Comparison of ENCODE assay signal across 23 mouse cellular contexts in genomic region chr15:99445567-99445966, GRCm38 (mm10). TPM values are rescaled to one million over a fixed set of nuclear protein-coding genes. Genes with fewer than 3 reads are reported as not detected.
DNase-seq lines count a peak whose midpoint lies in the region; ATAC-seq and TF ChIP-seq lines count a peak whose summit lies in the region.
"Had no signal": no experiment of that assay in that cellular context is flagged by ENCODE, and none has a peak within 500 bp of the region (broad histone marks: within the 10 kb centered on the region; RNA-seq: fewer than 3 reads in every experiment).

No protein-coding gene starts in this region.

- H3ac ChIP-seq in myocyte (ENCODE audit: control insufficient read depth, insufficient read length) = no peak overlapping the region

- H3K27me3 ChIP-seq in hindbrain, embryonic 12.5 days = no peaks in the 10 kb centered on the region
- H3K27me3 ChIP-seq in hindbrain, embryonic 11.5 days (ENCODE audit: control insufficient read depth, insufficient read depth, low read length) = no peaks in the 10 kb centered on the region
- no peaks in the 10 kb centered on the region for H3K27me3 ChIP-seq in neural tube, embryonic 13.5 days
- no peaks in the 10 kb centered on the region for H3K27me3 ChIP-seq in myocyte (ENCODE audit: control insufficient read depth, insufficient read depth, insufficient read length)
- H3K27me3 ChIP-seq in lung, postnatal 0 days (replicated peaks; ENCODE audit: insufficient read depth, low read length) = no peaks in the 10 kb centered on the region
- H3K27me3 ChIP-seq: embryonic facial prominence, embryonic 12.5 days; forebrain, embryonic 12.5 days; heart, embryonic 15.5 days; kidney, embryonic 15.5 days; limb, embryonic 13.5 days; liver, embryonic 12.5 days had no signal

- H3K4me2 ChIP-seq in hindbrain, embryonic 12.5 days (replicated peaks) = no peak overlapping the region
- H3K4me2 ChIP-seq in hindbrain, embryonic 11.5 days (replicated peaks; ENCODE audit: low read depth, low read length) = no peak overlapping the region
- H3K4me2 ChIP-seq in neural tube, embryonic 13.5 days = peak overlapping the region; percentile 33; the same call in 1 of the 2 replicates
- no peak overlapping the region for H3K4me2 ChIP-seq in myocyte (ENCODE audit: low read depth)
- H3K4me2 ChIP-seq in lung, postnatal 0 days (replicated peaks; ENCODE audit: low read depth, low read length) = no peak overlapping the region
- H3K4me2 ChIP-seq: embryonic facial prominence, embryonic 12.5 days; forebrain, embryonic 12.5 days; heart, embryonic 15.5 days; kidney, embryonic 15.5 days; limb, embryonic 13.5 days; liver, embryonic 12.5 days had no signal

- no peak for ATAC-seq in hindbrain, embryonic 12.5 days (ENCODE audit: low FRiP score)
- ATAC-seq in hindbrain, embryonic 11.5 days (ENCODE audit: low FRiP score) = no peak
- peak; percentile 32; the same call in 1 of the 2 replicates for ATAC-seq in neural tube, embryonic 13.5 days (ENCODE audit: low read depth)
- no peak for ATAC-seq in lung, postnatal 0 days
- ATAC-seq: liver, embryonic 12.5 days had no signal

- no peak for TF ChIP-seq CTCF in lung, postnatal 0 days (IDR thresholded peaks at IDR 0.05)

- no peak for TF ChIP-seq EP300 in lung, postnatal 0 days (IDR thresholded peaks at IDR 0.05)

- no peak overlapping the region for H3K9ac ChIP-seq in hindbrain, embryonic 12.5 days
- H3K9ac ChIP-seq in hindbrain, embryonic 11.5 days (ENCODE audit: low read depth, low read length) = no peak overlapping the region
- H3K9ac ChIP-seq in neural tube, embryonic 13.5 days = no peak overlapping the region; the same call in 1 of the 2 replicates
- H3K9ac ChIP-seq in lung, postnatal 0 days (replicated peaks; ENCODE audit: low read depth) = no peak overlapping the region
- H3K9ac ChIP-seq: embryonic facial prominence, embryonic 12.5 days; forebrain, embryonic 12.5 days; heart, embryonic 15.5 days; kidney, embryonic 15.5 days; limb, embryonic 13.5 days; liver, embryonic 12.5 days had no signal

- TF ChIP-seq POLR2A in myocyte (IDR thresholded peaks at IDR 0.05; ENCODE audit: insufficient read length, low read depth) = no peak

- H3K79me2 ChIP-seq in myocyte (ENCODE audit: control insufficient read depth, insufficient read depth) = peaks cover 80% of the 10 kb centered on the region

- H3K36me3 ChIP-seq in hindbrain, embryonic 12.5 days = peaks cover 11% of the 10 kb centered on the region; the same call in 1 of the 2 replicates
- no peaks in the 10 kb centered on the region for H3K36me3 ChIP-seq in hindbrain, embryonic 11.5 days (ENCODE audit: control insufficient read depth, insufficient read depth, low read length)
- no peaks in the 10 kb centered on the region; the same call in 1 of the 2 replicates for H3K36me3 ChIP-seq in neural tube, embryonic 13.5 days
- no peaks in the 10 kb centered on the region for H3K36me3 ChIP-seq in myocyte (ENCODE audit: control insufficient read depth, insufficient read depth)
- no peaks in the 10 kb centered on the region for H3K36me3 ChIP-seq in lung, postnatal 0 days (ENCODE audit: insufficient read depth, low read length)
- H3K36me3 ChIP-seq: forebrain, embryonic 12.5 days; heart, embryonic 15.5 days; liver, embryonic 12.5 days had no signal

- 55% methylated on average over 6 of the region's 6 CpGs for WGBS in hindbrain, embryonic 12.5 days
- WGBS in hindbrain, embryonic 11.5 days = 71% methylated on average over 6 of the region's 6 CpGs
- whole genome bisulfite sequencing in neural tube, embryonic 13.5 days = 38% methylated on average over 6 of the region's 6 CpGs
- 59% methylated on average over 6 of the region's 6 CpGs for WGBS in lung, postnatal 0 days

- no peak overlapping the region for H3K4me3 ChIP-seq in hindbrain, embryonic 12.5 days
- H3K4me3 ChIP-seq in hindbrain, embryonic 11.5 days (ENCODE audit: low read depth, low read length) = no peak overlapping the region
- no peak overlapping the region for H3K4me3 ChIP-seq in neural tube, embryonic 13.5 days
- no peak overlapping the region for H3K4me3 ChIP-seq in myocyte
- no peak overlapping the region for H3K4me3 ChIP-seq in lung, postnatal 0 days (ENCODE audit: low read depth, low read length)
- H3K4me3 ChIP-seq: embryonic facial prominence, embryonic 12.5 days; forebrain, embryonic 12.5 days; heart, embryonic 15.5 days; kidney, embryonic 15.5 days; limb, embryonic 13.5 days; liver, embryonic 12.5 days had no signal

- DNase-seq in hindbrain, embryonic 11.5 days (ENCODE audit: low spot score) = no peak
- no peak for DNase-seq in neural tube, embryonic 10.5 days (ENCODE audit: extremely low spot score, low spot score)
- no peak for DNase-seq in lung, postnatal 0 days (ENCODE audit: low spot score)
- DNase-seq in right cerebral cortex, adult 18-20 months = no peak
- DNase-seq: adrenal gland, postnatal 36 days; cerebellum, adult 11 months; cerebellum, postnatal 14 days; heart, postnatal 36 days; kidney, postnatal 36 days; layer of hippocampus, postnatal 36 days; lung, adult 18-20 months; lung, postnatal 14 days; right cerebral cortex, postnatal 4 days; thymus, postnatal 4 days had no signal

- peak overlapping the region; percentile 13; the same call in 1 of the 2 replicates for H3K27ac ChIP-seq in hindbrain, embryonic 12.5 days
- H3K27ac ChIP-seq in hindbrain, embryonic 11.5 days (ENCODE audit: low read depth, low read length) = no peak overlapping the region
- H3K27ac ChIP-seq in neural tube, embryonic 13.5 days (replicated peaks) = peak overlapping the region; percentile 68
- no peak overlapping the region for H3K27ac ChIP-seq in lung, postnatal 0 days (ENCODE audit: low read length)
- H3K27ac ChIP-seq: embryonic facial prominence, embryonic 12.5 days; forebrain, embryonic 12.5 days; heart, embryonic 15.5 days; kidney, embryonic 15.5 days; limb, embryonic 13.5 days; liver, embryonic 12.5 days had no signal

- no peaks in the 10 kb centered on the region for H3K9me3 ChIP-seq in hindbrain, embryonic 12.5 days (replicated peaks)
- H3K9me3 ChIP-seq in hindbrain, embryonic 11.5 days (ENCODE audit: control insufficient read depth, low read length) = no peaks in the 10 kb centered on the region
- no peaks in the 10 kb centered on the region for H3K9me3 ChIP-seq in neural tube, embryonic 13.5 days
- H3K9me3 ChIP-seq in lung, postnatal 0 days (ENCODE audit: low read length) = no peaks in the 10 kb centered on the region
- H3K9me3 ChIP-seq: embryonic facial prominence, embryonic 12.5 days; forebrain, embryonic 12.5 days; heart, embryonic 15.5 days; kidney, embryonic 15.5 days; limb, embryonic 13.5 days; liver, embryonic 12.5 days had no signal

- H3K4me1 ChIP-seq in hindbrain, embryonic 12.5 days = peaks cover 22% of the 10 kb centered on the region
- H3K4me1 ChIP-seq in hindbrain, embryonic 11.5 days (replicated peaks; ENCODE audit: control insufficient read depth, insufficient read depth, low read length) = peaks cover 6% of the 10 kb centered on the region; the same call in 1 of the 2 replicates
- peaks cover 60% of the 10 kb centered on the region for H3K4me1 ChIP-seq in neural tube, embryonic 13.5 days (replicated peaks)
- H3K4me1 ChIP-seq in lung, postnatal 0 days (ENCODE audit: insufficient read depth, low read depth, low read length) = peaks cover 22% of the 10 kb centered on the region

TF ChIP-seq in myocyte, 11 proteins besides CTCF, POLR2A, EP300 and RAD21:
- TF ChIP-seq USF1 (IDR thresholded peaks at IDR 0.05; ENCODE audit: low read depth) (peak; percentile 48), POLR2AphosphoS2 (IDR thresholded peaks at IDR 0.05; ENCODE audit: insufficient read length, low read depth) (no peak)

RNA-seq across cellular contexts. Expression of gene Nckap5l, which starts 12.0 kb away (rescaled TPM):
- polyA plus RNA-seq in hindbrain, embryonic 12.5 days (2016; fragmentation: Nextera tagmentation; extraction: Ambion mirVana) = 14.9 and 16.1 TPM in 2 replicates
- polyA plus RNA-seq in hindbrain, embryonic 11.5 days (2014; fragmentation: Nextera tagmentation; extraction: Ambion mirVana) = 9.3 and 10.2 TPM in 2 replicates
- 14.5 and 18.3 TPM in 2 replicates for polyA plus RNA-seq in neural tube, embryonic 13.5 days (2015; fragmentation: Nextera tagmentation; extraction: Ambion mirVana)
- polyA plus RNA-seq in myocyte (2012; fragmentation: generic; extraction: Trizol) = 40.9 TPM
- polyA plus RNA-seq in lung, postnatal 0 days (2015; fragmentation: Nextera tagmentation; extraction: Ambion mirVana) = 5.2 and 6.0 TPM in 2 replicates

RNA-seq across cellular contexts. Expression of gene Bcdin3d, which starts 29.0 kb away (rescaled TPM):
- 18.9 TPM in 2 replicates for polyA plus RNA-seq in hindbrain, embryonic 12.5 days (2016; fragmentation: Nextera tagmentation; extraction: Ambion mirVana)
- polyA plus RNA-seq in hindbrain, embryonic 11.5 days (2014; fragmentation: Nextera tagmentation; extraction: Ambion mirVana) = 17.1 and 18.1 TPM in 2 replicates
- 19.6 and 21.4 TPM in 2 replicates for polyA plus RNA-seq in neural tube, embryonic 13.5 days (2015; fragmentation: Nextera tagmentation; extraction: Ambion mirVana)
- 11.8 TPM for polyA plus RNA-seq in myocyte (2012; fragmentation: generic; extraction: Trizol)
- polyA plus RNA-seq in lung, postnatal 0 days (2015; fragmentation: Nextera tagmentation; extraction: Ambion mirVana) = 11.2 and 11.5 TPM in 2 replicates

RNA-seq across cellular contexts. Expression of gene Tmbim6, which starts 52.9 kb away (rescaled TPM):
- polyA plus RNA-seq in hindbrain, embryonic 12.5 days (2016; fragmentation: Nextera tagmentation; extraction: Ambion mirVana) = 271 and 274 TPM in 2 replicates
- polyA plus RNA-seq in hindbrain, embryonic 11.5 days (2014; fragmentation: Nextera tagmentation; extraction: Ambion mirVana) = 212 and 224 TPM in 2 replicates
- polyA plus RNA-seq in neural tube, embryonic 13.5 days (2015; fragmentation: Nextera tagmentation; extraction: Ambion mirVana) = 254 and 261 TPM in 2 replicates
- 691 TPM for polyA plus RNA-seq in myocyte (2012; fragmentation: generic; extraction: Trizol)
- 669 and 693 TPM in 2 replicates for polyA plus RNA-seq in lung, postnatal 0 days (2015; fragmentation: Nextera tagmentation; extraction: Ambion mirVana)

Comparison
In these comparisons a context has a peak if more than half of its experiments do, and no peak if none do; other contexts are left out.
1. H3K27ac ChIP-seq: peak in hindbrain, embryonic 12.5 days (single experiment) and neural tube, embryonic 13.5 days (single experiment); none in hindbrain, embryonic 11.5 days (single experiment) and lung, postnatal 0 days (single experiment).